Mouse (Mus musculus): ENCODE data around the gene Stard9. TPM values are rescaled to one million over a fixed set of nuclear protein-coding genes. Genes with fewer than 3 reads are reported as not detected.

The Stard9 gene
- polyA plus RNA-seq, 1 experiment, result 4.4 TPM

DNA sequence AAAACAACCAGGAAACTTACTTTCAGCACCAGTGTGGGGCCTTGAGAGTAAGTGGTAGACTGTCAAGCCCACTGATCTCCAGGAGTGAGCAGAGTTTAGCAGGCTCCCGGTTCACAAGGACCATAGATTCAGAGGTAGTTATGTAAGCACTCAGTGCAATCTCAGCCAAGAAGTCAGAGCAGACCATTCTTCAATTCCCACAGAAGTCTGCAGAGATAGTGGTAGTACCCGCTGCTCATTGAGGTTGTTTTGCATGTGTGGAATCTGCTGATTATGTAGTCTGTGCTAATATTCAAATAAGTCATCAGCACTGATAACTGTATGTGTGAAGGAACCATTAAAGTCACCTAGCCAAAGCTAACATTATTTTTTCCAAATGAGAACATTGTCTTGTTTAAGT is 1.7 kb downstream of the Stard9 start:
- no peaks in the 10 kb centered on the region for H3K36me3 ChIP-seq (ENCODE audit: control insufficient read depth, insufficient read depth, low read length)
- 0 out of 2 replicates have a peak, but pooled peaks cover 2% of the 10 kb centered on the region for H3K4me1 ChIP-seq (ENCODE audit: control insufficient read depth, insufficient read depth, low read length)
- no peak overlapping the region for H3K4me3 ChIP-seq (ENCODE audit: insufficient read depth, low read depth, low read length)
- 55% methylated on average over 2 of the region's 2 CpGs for WGBS
- H3K27ac ChIP-seq (ENCODE audit: insufficient read depth, low read depth, low read length), result no peak overlapping the region
- TF ChIP-seq CTCF (conservative IDR thresholded peaks at IDR 0.05; ENCODE audit: insufficient read depth, insufficient read length, low read depth, low read length) (no peak), POLR2A (IDR thresholded peaks at IDR 0.05; ENCODE audit: low read depth, low read length) (no peak)
- H3K27me3 ChIP-seq (replicated peaks; ENCODE audit: control insufficient read depth, insufficient read depth, low read length), result no peaks in the 10 kb centered on the region
- DNase-seq, result no peak

DNA sequence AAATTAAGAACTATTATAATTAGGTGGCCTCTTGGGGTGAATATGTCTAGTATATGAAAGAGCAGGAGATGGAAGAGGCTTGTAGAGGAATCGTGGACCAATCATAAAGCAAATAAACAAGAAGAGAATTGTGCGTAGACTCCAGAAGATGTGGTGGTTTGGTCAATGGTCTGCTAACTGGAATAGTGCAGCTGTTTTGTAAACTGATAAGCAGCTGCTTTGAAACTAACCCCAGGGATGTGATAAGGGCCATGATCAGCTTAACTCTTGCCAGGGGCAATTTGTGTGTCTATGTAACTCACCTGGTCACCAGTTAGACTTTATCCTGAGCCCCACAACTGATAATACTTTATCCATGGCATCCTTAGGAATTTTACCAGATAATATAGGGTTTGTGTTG is 2.6 kb downstream of the Stard9 start:
- Histone ChIP-seq H3K36me3 (ENCODE audit: control insufficient read depth, insufficient read depth, low read length) (no peaks in the 10 kb centered on the region), H3K4me1 (ENCODE audit: control insufficient read depth, insufficient read depth, low read length) (0 out of 2 replicates have a peak, but pooled peaks cover 2% of the 10 kb centered on the region), H3K27ac (ENCODE audit: insufficient read depth, low read depth, low read length) (peak overlapping the region; percentile 58), H3K27me3 (replicated peaks; ENCODE audit: control insufficient read depth, insufficient read depth, low read length) (no peaks in the 10 kb centered on the region), H3K4me3 (ENCODE audit: insufficient read depth, low read depth, low read length) (no peak overlapping the region)
- 91% methylated on average over 2 of the region's 2 CpGs for whole genome bisulfite sequencing
- no peak for TF ChIP-seq POLR2A (IDR thresholded peaks at IDR 0.05; ENCODE audit: low read depth, low read length)
- DNase-seq, result no peak

DNA sequence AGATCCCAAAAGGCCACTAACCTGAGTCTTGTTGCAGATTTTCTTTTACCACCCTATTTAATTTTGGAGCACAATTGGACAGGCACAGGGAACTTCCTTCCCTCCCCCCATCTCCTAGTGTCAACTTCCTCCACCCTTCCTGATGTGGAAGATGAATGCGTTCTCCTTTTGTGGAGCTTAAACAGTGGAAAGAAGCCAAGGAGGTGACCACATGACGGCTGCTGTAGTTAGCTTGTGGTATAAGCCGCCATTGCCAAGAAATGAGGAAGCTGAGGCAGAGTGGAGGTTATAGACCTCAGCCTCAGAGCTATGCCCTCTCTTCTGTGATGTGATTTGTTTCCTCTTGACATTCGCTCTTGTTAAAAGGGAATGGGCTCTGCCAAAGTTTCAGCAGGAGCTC is 3.0 kb downstream of the Stard9 start:
- peak; percentile 85 for DNase-seq

DNA sequence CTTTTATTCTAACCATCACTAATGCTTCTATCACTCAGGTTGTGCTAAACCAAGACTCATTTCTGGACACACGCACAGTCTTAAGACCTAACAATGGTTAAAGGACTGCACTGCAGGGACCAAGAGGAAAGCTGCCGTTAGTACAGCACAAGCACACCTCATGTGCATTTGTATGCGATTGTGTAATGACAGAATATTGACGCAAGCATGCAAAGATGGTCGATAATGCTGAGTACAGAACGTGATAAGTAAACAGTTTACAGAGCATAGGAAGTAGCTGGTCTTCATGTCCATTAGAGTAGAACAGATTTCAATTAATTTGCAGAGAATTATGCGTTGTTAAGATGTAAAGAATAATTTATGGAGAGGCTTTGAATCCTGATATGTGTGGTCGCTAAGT is 11.9 kb downstream of the Stard9 start:
- no peaks in the 10 kb centered on the region for H3K27me3 ChIP-seq (replicated peaks; ENCODE audit: control insufficient read depth, insufficient read depth, low read length)
- H3K4me3 ChIP-seq (ENCODE audit: insufficient read depth, low read depth, low read length), result no peak overlapping the region
- no peaks in the 10 kb centered on the region for H3K4me1 ChIP-seq (ENCODE audit: control insufficient read depth, insufficient read depth, low read length)
- DNase-seq, result no peak
- no peak for TF ChIP-seq CTCF (conservative IDR thresholded peaks at IDR 0.05; ENCODE audit: insufficient read depth, insufficient read length, low read depth, low read length)
- no peak for TF ChIP-seq POLR2A (IDR thresholded peaks at IDR 0.05; ENCODE audit: low read depth, low read length)
- WGBS, result 85% methylated on average over 8 of the region's 8 CpGs
- no peaks in the 10 kb centered on the region for H3K36me3 ChIP-seq (ENCODE audit: control insufficient read depth, insufficient read depth, low read length)
- H3K27ac ChIP-seq (ENCODE audit: insufficient read depth, low read depth, low read length), result no peak overlapping the region

More for the DNA sequence above, 3.0 kb downstream of the Stard9 start:
- Histone ChIP-seq H3K27ac (ENCODE audit: insufficient read depth, low read depth, low read length) (peak overlapping the region; percentile 62), H3K27me3 (replicated peaks; ENCODE audit: control insufficient read depth, insufficient read depth, low read length) (no peaks in the 10 kb centered on the region), H3K36me3 (ENCODE audit: control insufficient read depth, insufficient read depth, low read length) (no peaks in the 10 kb centered on the region), H3K4me1 (ENCODE audit: control insufficient read depth, insufficient read depth, low read length) (0 out of 2 replicates have a peak, but pooled peaks cover 2% of the 10 kb centered on the region), H3K4me3 (ENCODE audit: insufficient read depth, low read depth, low read length) (no peak overlapping the region)
- no peak for TF ChIP-seq POLR2A (IDR thresholded peaks at IDR 0.05; ENCODE audit: low read depth, low read length)
- TF ChIP-seq CTCF (conservative IDR thresholded peaks at IDR 0.05; ENCODE audit: insufficient read depth, insufficient read length, low read depth, low read length), result no peak
- 58% methylated on average over 4 of the region's 4 CpGs for WGBS

DNA sequence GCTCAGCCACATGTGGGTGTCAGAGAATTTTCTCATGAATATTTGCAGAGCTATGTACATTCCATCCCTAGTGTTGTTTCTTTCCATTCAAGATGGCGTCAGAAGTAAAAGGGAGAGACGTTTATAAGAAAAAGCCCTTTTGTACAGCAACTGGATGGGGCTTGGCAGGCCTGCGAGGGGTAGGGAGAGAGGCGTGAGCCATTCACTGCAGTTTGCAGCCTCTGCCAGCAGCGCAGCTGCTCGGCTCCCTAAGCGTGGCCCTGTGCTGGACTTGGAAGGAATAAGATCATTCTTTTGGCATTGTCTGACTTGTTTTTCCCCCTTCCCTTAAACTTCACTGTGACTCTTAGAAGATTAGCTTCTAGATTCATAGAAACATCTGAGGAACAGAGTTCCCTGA is 14.9 kb downstream of the Stard9 start:
- TF ChIP-seq CTCF (conservative IDR thresholded peaks at IDR 0.05; ENCODE audit: insufficient read depth, insufficient read length, low read depth, low read length) (no peak), POLR2A (IDR thresholded peaks at IDR 0.05; ENCODE audit: low read depth, low read length) (no peak)
- no peaks in the 10 kb centered on the region for H3K27me3 ChIP-seq (replicated peaks; ENCODE audit: control insufficient read depth, insufficient read depth, low read length)
- H3K4me1 ChIP-seq (ENCODE audit: control insufficient read depth, insufficient read depth, low read length), result no peaks in the 10 kb centered on the region
- H3K27ac ChIP-seq (ENCODE audit: insufficient read depth, low read depth, low read length), result no peak overlapping the region
- no peaks in the 10 kb centered on the region for H3K36me3 ChIP-seq (ENCODE audit: control insufficient read depth, insufficient read depth, low read length)
- WGBS, result 73% methylated on average over 7 of the region's 7 CpGs
- H3K4me3 ChIP-seq (ENCODE audit: insufficient read depth, low read depth, low read length), result no peak overlapping the region
- no peak for DNase-seq

DNA sequence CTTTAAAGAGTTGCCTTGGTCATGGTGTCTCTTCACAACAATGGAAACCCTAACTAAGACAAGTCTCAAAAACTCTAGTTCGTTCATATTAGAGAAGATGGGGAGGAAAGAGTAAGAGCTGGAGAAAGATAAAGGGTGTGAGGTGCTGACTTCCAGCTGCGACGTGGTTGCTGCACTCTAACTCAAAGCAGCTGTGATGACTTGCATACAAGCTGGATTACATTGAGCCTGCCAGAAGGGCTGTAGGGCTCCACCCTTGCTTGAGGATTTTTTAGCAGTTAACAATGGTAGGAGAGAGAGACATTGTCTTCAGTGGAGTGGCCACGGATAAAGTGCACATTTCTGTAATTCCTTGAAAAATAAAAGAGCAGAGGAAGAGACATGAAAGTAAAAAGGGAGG is 17.9 kb downstream of the Stard9 start:
- WGBS, result 63% methylated on average over 4 of the region's 4 CpGs
- no peak for DNase-seq

DNA sequence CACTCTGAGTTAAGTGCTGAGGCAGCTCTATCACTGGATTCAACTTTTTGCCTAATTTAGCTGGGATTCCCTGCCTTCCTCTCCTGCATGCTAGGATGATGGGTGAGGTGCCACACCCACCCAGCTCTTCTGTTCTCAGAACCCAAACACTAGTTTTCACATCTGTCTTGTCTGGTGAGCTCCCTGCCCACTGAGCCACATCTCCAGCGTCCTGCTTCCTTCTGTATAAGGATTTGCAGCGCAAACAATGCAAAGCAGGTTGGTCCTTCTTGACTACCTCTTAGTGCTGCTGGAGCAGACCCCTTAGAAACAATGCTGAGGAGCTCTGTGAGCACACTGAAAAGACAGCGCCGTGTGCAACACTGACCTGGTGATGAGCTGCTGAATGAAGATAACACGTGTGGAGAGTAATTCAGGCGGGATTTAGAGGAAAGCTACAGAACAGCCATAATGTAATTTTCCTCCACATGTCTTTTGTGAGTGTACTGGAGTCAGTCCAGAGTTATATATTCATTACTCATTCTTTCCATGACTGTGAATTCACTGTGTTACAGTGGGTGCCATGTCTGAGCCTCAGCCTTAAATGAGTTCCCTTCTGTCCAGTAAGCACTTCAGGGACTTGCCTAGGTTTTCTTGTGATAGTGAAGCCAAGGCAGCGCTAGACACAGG is 23.5 kb downstream of the Stard9 start:
- Histone ChIP-seq H3K27me3 (replicated peaks; ENCODE audit: control insufficient read depth, insufficient read depth, low read length) (no peaks in the 10 kb centered on the region; the same call in 1 of the 2 replicates), H3K4me3 (ENCODE audit: insufficient read depth, low read depth, low read length) (no peak overlapping the region), H3K36me3 (ENCODE audit: control insufficient read depth, insufficient read depth, low read length) (no peaks in the 10 kb centered on the region), H3K4me1 (ENCODE audit: control insufficient read depth, insufficient read depth, low read length) (0 out of 2 replicates have a peak, but pooled peaks cover 4% of the 10 kb centered on the region), H3K27ac (ENCODE audit: insufficient read depth, low read depth, low read length) (peak overlapping the region; percentile 53; the same call in 1 of the 2 replicates)
- no peak for TF ChIP-seq CTCF (conservative IDR thresholded peaks at IDR 0.05; ENCODE audit: insufficient read depth, insufficient read length, low read depth, low read length)
- TF ChIP-seq POLR2A (IDR thresholded peaks at IDR 0.05; ENCODE audit: low read depth, low read length), result no peak
- WGBS, result 71% methylated on average over 7 of the region's 7 CpGs
- no peak for DNase-seq

More for the DNA sequence above, 17.9 kb downstream of the Stard9 start:
- no peak overlapping the region for H3K27ac ChIP-seq (ENCODE audit: insufficient read depth, low read depth, low read length)
- H3K27me3 ChIP-seq (replicated peaks; ENCODE audit: control insufficient read depth, insufficient read depth, low read length), result no peaks in the 10 kb centered on the region; the same call in 1 of the 2 replicates
- H3K4me3 ChIP-seq (ENCODE audit: insufficient read depth, low read depth, low read length), result no peak overlapping the region
- H3K36me3 ChIP-seq (ENCODE audit: control insufficient read depth, insufficient read depth, low read length), result no peaks in the 10 kb centered on the region
- no peaks in the 10 kb centered on the region for H3K4me1 ChIP-seq (ENCODE audit: control insufficient read depth, insufficient read depth, low read length)
- TF ChIP-seq POLR2A (IDR thresholded peaks at IDR 0.05; ENCODE audit: low read depth, low read length) (no peak), CTCF (conservative IDR thresholded peaks at IDR 0.05; ENCODE audit: insufficient read depth, insufficient read length, low read depth, low read length) (no peak)
